Mouse (Mus musculus) erythroblast, embryonic 14.5 days (primary cell): ENCODE data around the gene Siah2. TPM values are rescaled to one million over a fixed set of nuclear protein-coding genes. Genes with fewer than 3 reads are reported as not detected.

Source experiments
- H3K27me3 ChIP-seq: 2 replicates; pipeline ENCODE4 v1.6.1; 2012; ENCODE audit warnings: inconsistent platforms; ENCODE audit not compliant: control insufficient read depth
- H3K36me3 ChIP-seq: 2 replicates; pipeline ENCODE4 v1.6.1; 2012; ENCODE audit warnings: mild to moderate bottlenecking, inconsistent platforms; ENCODE audit not compliant: control insufficient read depth
- H3K4me1 ChIP-seq: 2 replicates; pipeline ENCODE4 v1.6.1; 2012; ENCODE audit warnings: inconsistent platforms; ENCODE audit not compliant: control insufficient read depth
- H3K4me3 ChIP-seq: replicated peaks from 2 replicates; pipeline ENCODE3; 2012; ENCODE audit warnings: moderate library complexity, mild to moderate bottlenecking, inconsistent platforms
- H3K9me3 ChIP-seq: 2 replicates; pipeline ENCODE4 v1.6.1; 2012; ENCODE audit warnings: low read length, inconsistent platforms, mixed read lengths; ENCODE audit not compliant: control insufficient read depth
- GATA1 ChIP-seq: IDR thresholded peaks from 2 replicates; pipeline ENCODE4 v1.6.1; 2012; ENCODE audit warnings: low read length, inconsistent platforms, mixed read lengths
- TAL1 ChIP-seq: IDR thresholded peaks from 3 replicates; pipeline ENCODE4 v1.6.1; 2012; ENCODE audit warnings: low read length, inconsistent platforms, mixed read lengths
- polyA plus RNA-seq: library from polyadenylated mRNA; stranded (reverse); fragments of >175 nt; gene quantifications from 2 replicates; pipeline ENCODE4 v1.2.3, GENCODE M21; 2012

Gene Siah2
- polyA plus RNA-seq, 1 experiment = 0.19 TPM

- H3K9me3 ChIP-seq = no peaks in the 10 kb centered on the region
- TF ChIP-seq GATA1 = no peak
- TF ChIP-seq TAL1 = no peak
- H3K4me1 ChIP-seq = no peaks in the 10 kb centered on the region
- no peak overlapping the region for H3K4me3 ChIP-seq
- H3K36me3 ChIP-seq = no peaks in the 10 kb centered on the region
- no peaks in the 10 kb centered on the region for H3K27me3 ChIP-seq
Observed at GRCm38 (mm10) chr3:58702329-58702728, 10.1 kb upstream of the Siah2 start.

- H3K4me1 ChIP-seq = no peaks in the 10 kb centered on the region
- no peaks in the 10 kb centered on the region for H3K9me3 ChIP-seq
- TF ChIP-seq GATA1 = no peak
- TF ChIP-seq TAL1 = no peak
- H3K36me3 ChIP-seq = no peaks in the 10 kb centered on the region
- H3K4me3 ChIP-seq = no peak overlapping the region
- H3K27me3 ChIP-seq = no peaks in the 10 kb centered on the region
Observed at GRCm38 (mm10) chr3:58701441-58701840, 9.2 kb upstream of the Siah2 start.

- no peak for TF ChIP-seq GATA1
- no peak for TF ChIP-seq TAL1
- H3K4me3 ChIP-seq = no peak overlapping the region
Observed at GRCm38 (mm10) chr3:58697926-58698325, 5.7 kb upstream of the Siah2 start.

GRCm38 (mm10) chr3:58696806-58697205 lies 4.6 kb upstream of the Siah2 start:
- H3K27me3 ChIP-seq = peaks cover 21% of the 10 kb centered on the region
- no peak overlapping the region for H3K4me3 ChIP-seq
- H3K36me3 ChIP-seq = no peaks in the 10 kb centered on the region
- H3K4me1 ChIP-seq = peaks cover 9% of the 10 kb centered on the region
- no peak for TF ChIP-seq TAL1
- TF ChIP-seq GATA1 = no peak
- H3K9me3 ChIP-seq = no peaks in the 10 kb centered on the region

More at GRCm38 (mm10) chr3:58697926-58698325, 5.7 kb upstream of the Siah2 start:
- H3K9me3 ChIP-seq = no peaks in the 10 kb centered on the region
- peaks cover 10% of the 10 kb centered on the region for H3K27me3 ChIP-seq
- H3K36me3 ChIP-seq = no peaks in the 10 kb centered on the region
- no peaks in the 10 kb centered on the region for H3K4me1 ChIP-seq

- Histone ChIP-seq H3K4me1 (peaks cover 20% of the 10 kb centered on the region), H3K9me3 (no peaks in the 10 kb centered on the region), H3K36me3 (no peaks in the 10 kb centered on the region), H3K27me3 (peaks cover 34% of the 10 kb centered on the region), H3K4me3 (no peak overlapping the region)
- TF ChIP-seq TAL1 (no peak), GATA1 (no peak)
Observed at GRCm38 (mm10) chr3:58695507-58695906, 3.3 kb upstream of the Siah2 start.

- H3K27me3 ChIP-seq = peaks cover 38% of the 10 kb centered on the region
- no peak for TF ChIP-seq GATA1
- no peak for TF ChIP-seq TAL1
- H3K36me3 ChIP-seq = no peaks in the 10 kb centered on the region
- H3K4me3 ChIP-seq = no peak overlapping the region
- H3K9me3 ChIP-seq = no peaks in the 10 kb centered on the region
- peaks cover 21% of the 10 kb centered on the region for H3K4me1 ChIP-seq
Observed at GRCm38 (mm10) chr3:58695044-58695443, 2.8 kb upstream of the Siah2 start.

GRCm38 (mm10) chr3:58693331-58693730 lies 1.1 kb upstream of the Siah2 start:
- no peaks in the 10 kb centered on the region for H3K9me3 ChIP-seq
- TF ChIP-seq GATA1 (no peak), TAL1 (no peak)
- H3K4me3 ChIP-seq = no peak overlapping the region
- H3K36me3 ChIP-seq = no peaks in the 10 kb centered on the region
- peaks cover 21% of the 10 kb centered on the region for H3K4me1 ChIP-seq
- peaks cover 46% of the 10 kb centered on the region for H3K27me3 ChIP-seq

- no peak for TF ChIP-seq TAL1
- no peak for TF ChIP-seq GATA1
- no peaks in the 10 kb centered on the region for H3K9me3 ChIP-seq
- H3K36me3 ChIP-seq = no peaks in the 10 kb centered on the region
- H3K27me3 ChIP-seq = peaks cover 46% of the 10 kb centered on the region
- peak overlapping the region; percentile 69 for H3K4me3 ChIP-seq
- H3K4me1 ChIP-seq = peaks cover 21% of the 10 kb centered on the region
Observed at GRCm38 (mm10) chr3:58691374-58691939, 743 bp downstream of the Siah2 start.

- H3K4me1 ChIP-seq = peaks cover 21% of the 10 kb centered on the region
- TF ChIP-seq GATA1 (no peak), TAL1 (no peak)
- H3K36me3 ChIP-seq = no peaks in the 10 kb centered on the region
- H3K27me3 ChIP-seq = peaks cover 46% of the 10 kb centered on the region
- H3K9me3 ChIP-seq = no peaks in the 10 kb centered on the region
- peak overlapping the region; percentile 69 for H3K4me3 ChIP-seq
Observed at GRCm38 (mm10) chr3:58690619-58691373, 1.4 kb downstream of the Siah2 start.
